ENCODE assay signal across 27 mouse cellular contexts in the genomic region with DNA sequence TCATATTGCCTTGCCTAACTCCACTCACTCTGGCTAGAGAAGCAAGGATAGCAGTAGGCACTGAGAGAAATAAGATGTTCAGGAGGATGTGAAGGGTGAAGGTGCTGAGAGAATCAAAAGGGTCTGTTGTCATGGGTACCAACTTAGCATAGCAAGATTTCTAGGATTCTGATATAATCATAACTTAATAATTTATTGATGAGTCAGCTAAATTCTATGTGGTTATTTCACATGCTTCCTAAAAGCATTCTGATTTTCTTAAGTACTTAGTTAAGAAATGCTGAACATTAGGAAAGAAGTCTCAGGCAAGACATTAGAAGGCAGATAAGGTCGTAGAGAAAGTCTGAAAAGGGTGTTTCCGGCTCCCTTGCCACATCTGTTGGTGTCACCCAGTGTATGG.
"Had no signal": no experiment of that assay in that cellular context is flagged by ENCODE, and none has a peak within 500 bp of the region (broad histone marks: within the 10 kb centered on the region; RNA-seq: fewer than 3 reads in every experiment).

No protein-coding gene starts in this region.

- H3K9ac ChIP-seq: embryonic facial prominence, embryonic 12.5 days; embryonic facial prominence, embryonic 13.5 days; embryonic facial prominence, embryonic 15.5 days; forebrain, embryonic 12.5 days; forebrain, embryonic 13.5 days; forebrain, embryonic 15.5 days; forebrain, postnatal 0 days; heart, embryonic 12.5 days had no signal

- ATAC-seq: forebrain, embryonic 13.5 days; forebrain, embryonic 14.5 days; forebrain, embryonic 15.5 days; forebrain, postnatal 0 days had no signal

- H3K4me3 ChIP-seq: embryonic facial prominence, embryonic 10.5 days; embryonic facial prominence, embryonic 12.5 days; embryonic facial prominence, embryonic 13.5 days; embryonic facial prominence, embryonic 15.5 days; erythroblast, embryonic 14.5 days; forebrain, embryonic 10.5 days; forebrain, embryonic 12.5 days; forebrain, embryonic 13.5 days; forebrain, embryonic 15.5 days; gastrocnemius, adult 2 months; heart, adult 2 months; heart, embryonic 10.5 days; heart, embryonic 12.5 days had no signal

- H3K4me1 ChIP-seq: embryonic facial prominence, embryonic 10.5 days; embryonic facial prominence, embryonic 12.5 days; embryonic facial prominence, embryonic 13.5 days; embryonic facial prominence, embryonic 15.5 days; forebrain, embryonic 10.5 days; forebrain, embryonic 12.5 days; forebrain, embryonic 13.5 days; forebrain, embryonic 15.5 days; heart, embryonic 10.5 days; heart, embryonic 12.5 days had no signal

- H3K9me3 ChIP-seq: embryonic facial prominence, embryonic 10.5 days; embryonic facial prominence, embryonic 12.5 days; embryonic facial prominence, embryonic 13.5 days; embryonic facial prominence, embryonic 15.5 days; forebrain, embryonic 10.5 days; forebrain, embryonic 12.5 days; forebrain, embryonic 13.5 days; forebrain, embryonic 15.5 days; heart, embryonic 10.5 days; heart, embryonic 12.5 days had no signal

- H3K27me3 ChIP-seq: embryonic facial prominence, embryonic 12.5 days; embryonic facial prominence, embryonic 13.5 days; embryonic facial prominence, embryonic 15.5 days; forebrain, embryonic 12.5 days; forebrain, embryonic 13.5 days; forebrain, embryonic 15.5 days; heart, embryonic 12.5 days had no signal

- H3K4me2 ChIP-seq: embryonic facial prominence, embryonic 12.5 days; embryonic facial prominence, embryonic 13.5 days; embryonic facial prominence, embryonic 15.5 days; forebrain, embryonic 12.5 days; forebrain, embryonic 13.5 days; forebrain, embryonic 15.5 days; heart, embryonic 11.5 days; heart, embryonic 12.5 days had no signal

- H3K27ac ChIP-seq: embryonic facial prominence, embryonic 10.5 days; embryonic facial prominence, embryonic 12.5 days; embryonic facial prominence, embryonic 13.5 days; embryonic facial prominence, embryonic 15.5 days; forebrain, embryonic 10.5 days; forebrain, embryonic 12.5 days; forebrain, embryonic 13.5 days; forebrain, embryonic 15.5 days; gastrocnemius, adult 2 months; heart, adult 2 months; heart, embryonic 10.5 days had no signal

- DNase-seq: cerebellum, adult 9-11 months; cerebellum, postnatal 10 days; cerebellum, postnatal 14 days; cerebellum, postnatal 25 days; cerebellum, postnatal 36 days; embryo, embryonic 11 days; forebrain, postnatal 0 days; gastrocnemius, adult 2 months; gastrocnemius, postnatal 10 days; gastrocnemius, postnatal 14 days; gastrocnemius, postnatal 25 days; gastrocnemius, postnatal 36 days; heart, adult 18-20 months; heart, adult 2 months had no signal
